Mouse (Mus musculus): ENCODE measurements at regions not wholly inside any gene's neighbourhood (a gene's known extent, or its start where the extent isn't known, plus 50 kb on each side); places are given as distances from the start of the nearest gene placed in this dataset.
A peak's percentile ranks its signal among the peaks of the same experiment; 100 is the strongest.

GRCm38 (mm10) chr1:90470996-90471395, 131.8 kb upstream of the Cops8 start:
- peak; percentile 18 for DNase-seq

- no peak for DNase-seq
Observed at GRCm38 (mm10) chr1:90471806-90472205, 131.0 kb upstream of the Cops8 start.

GRCm38 (mm10) chr1:90475060-90475813, 127.5 kb upstream of the Cops8 start:
- no peak for DNase-seq

DNA sequence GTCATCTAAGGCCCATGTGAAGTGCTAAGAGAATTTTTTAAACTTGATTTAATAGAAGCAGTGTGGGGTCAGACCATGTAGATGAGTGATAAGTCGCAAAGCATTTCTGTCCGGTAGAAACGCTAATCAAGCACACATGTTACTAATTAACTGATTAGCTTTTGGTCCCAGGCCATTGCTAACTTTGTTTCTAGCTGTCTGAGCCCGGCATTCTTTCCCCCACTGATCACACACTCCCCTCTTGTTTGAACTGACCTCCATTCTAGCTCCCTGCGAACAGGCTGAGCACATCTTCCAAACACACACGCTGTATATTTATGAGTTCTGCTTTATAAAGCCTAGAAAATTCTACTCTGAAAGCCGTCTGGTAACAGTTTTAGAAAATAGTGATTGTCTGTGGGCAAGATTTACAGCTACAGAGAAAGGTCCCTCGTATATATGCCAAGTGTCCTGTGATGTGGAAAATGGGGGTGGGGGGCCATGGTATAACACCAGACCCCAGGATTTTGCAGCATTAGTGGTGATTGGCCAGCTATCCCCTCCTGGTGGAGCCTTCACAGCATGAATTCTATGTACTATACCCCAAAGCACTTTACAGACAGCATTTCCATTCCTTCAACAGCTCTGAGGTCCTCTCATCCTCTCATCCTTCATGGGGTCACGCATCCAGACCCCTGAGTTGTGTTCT, 126.1 kb upstream of the Cops8 start:
- no peak for DNase-seq

DNA sequence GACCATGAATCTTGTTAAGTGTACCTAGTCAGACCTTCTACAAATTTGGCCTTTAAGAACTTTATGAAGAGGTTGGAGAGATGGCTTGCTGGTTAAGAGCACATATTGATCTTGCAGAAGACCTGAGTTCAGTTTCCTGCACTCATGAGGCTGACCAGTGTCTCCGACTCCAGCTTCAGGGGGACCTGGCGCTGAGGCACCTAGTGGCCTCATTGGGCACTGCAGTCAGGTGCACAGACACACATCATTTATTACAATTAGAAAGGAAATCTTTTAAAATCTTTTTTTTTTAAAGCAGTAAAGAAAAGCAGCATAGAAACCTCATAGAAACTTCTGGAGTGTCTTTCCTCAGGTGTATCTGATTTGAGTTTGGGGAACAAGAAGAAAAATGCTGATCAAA, 123.9 kb upstream of the Cops8 start:
- DNase-seq = no peak

- DNase-seq = no peak
Observed at GRCm38 (mm10) chr1:90481247-90481646, 121.5 kb upstream of the Cops8 start.

DNA sequence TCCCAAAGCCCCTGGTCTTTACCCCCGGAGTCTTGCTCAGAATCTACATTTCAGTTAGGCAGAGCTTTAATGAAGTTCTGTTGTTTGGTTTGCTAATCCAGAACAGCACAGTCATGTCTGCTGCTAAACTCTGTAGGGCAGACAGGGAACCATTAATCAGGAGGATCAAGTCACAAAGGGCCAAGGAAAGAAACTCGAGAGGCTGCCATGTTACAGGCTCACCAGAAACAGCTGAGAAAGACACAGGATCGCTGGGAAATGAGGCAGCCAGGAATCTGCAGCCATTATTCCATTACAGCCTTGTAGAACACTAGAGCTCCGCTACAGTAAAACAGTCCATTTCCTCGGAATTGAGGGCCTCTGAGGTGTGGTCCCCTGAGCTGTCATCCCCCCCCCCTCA, 121.1 kb upstream of the Cops8 start:
- DNase-seq = no peak

GRCm38 (mm10) chr1:90486349-90486839, 116.4 kb upstream of the Cops8 start:
- DNase-seq = peak; percentile 37

DNA sequence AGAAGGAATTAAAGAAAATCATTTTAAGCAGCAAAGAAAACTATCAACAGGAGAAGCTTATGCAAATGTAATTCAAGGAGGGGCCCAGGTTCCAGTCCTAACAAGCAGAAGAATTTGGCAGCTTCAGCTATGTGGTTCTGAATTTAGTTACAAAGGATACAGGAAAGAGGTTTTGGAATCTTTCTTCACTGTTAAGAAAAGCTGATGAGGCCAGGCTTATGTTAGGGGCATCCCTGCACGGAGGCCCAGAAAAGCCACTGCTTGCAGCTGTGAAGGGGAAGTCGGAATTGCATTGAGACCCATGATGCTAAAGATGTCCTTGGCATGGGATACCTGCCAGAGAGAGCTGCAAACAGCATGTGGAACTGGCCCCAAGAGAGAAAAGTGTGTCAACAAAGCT, 114.9 kb upstream of the Cops8 start:
- DNase-seq = no peak

- no peak for DNase-seq
Observed at GRCm38 (mm10) chr1:90488991-90489390, 113.8 kb upstream of the Cops8 start.

GRCm38 (mm10) chr1:90490335-90490734, 112.4 kb upstream of the Cops8 start:
- DNase-seq = peak; percentile 78

DNA sequence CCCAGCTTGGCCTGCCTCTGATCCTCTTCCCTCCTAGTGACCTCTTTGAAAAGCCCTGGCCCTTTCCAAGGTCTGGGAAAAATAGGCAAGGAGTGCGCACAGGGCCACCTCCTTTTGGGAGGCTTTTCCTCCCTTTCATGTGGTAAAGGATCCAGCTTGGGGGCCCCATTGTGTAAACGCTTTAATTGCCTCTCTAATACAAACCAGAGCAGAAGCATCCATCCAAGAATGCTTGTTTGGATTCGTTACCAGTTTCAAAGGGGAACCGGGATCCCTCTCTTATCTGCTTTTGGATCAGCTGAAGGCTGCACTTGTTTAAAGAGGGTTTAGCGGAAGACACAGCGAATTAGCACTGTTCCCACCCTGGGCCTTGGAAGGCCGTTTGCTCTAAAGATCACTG, 109.3 kb upstream of the Cops8 start:
- DNase-seq = peak; percentile 13

- DNase-seq = peak; percentile 13
Observed at GRCm38 (mm10) chr1:90495174-90495573, 107.6 kb upstream of the Cops8 start.

DNA sequence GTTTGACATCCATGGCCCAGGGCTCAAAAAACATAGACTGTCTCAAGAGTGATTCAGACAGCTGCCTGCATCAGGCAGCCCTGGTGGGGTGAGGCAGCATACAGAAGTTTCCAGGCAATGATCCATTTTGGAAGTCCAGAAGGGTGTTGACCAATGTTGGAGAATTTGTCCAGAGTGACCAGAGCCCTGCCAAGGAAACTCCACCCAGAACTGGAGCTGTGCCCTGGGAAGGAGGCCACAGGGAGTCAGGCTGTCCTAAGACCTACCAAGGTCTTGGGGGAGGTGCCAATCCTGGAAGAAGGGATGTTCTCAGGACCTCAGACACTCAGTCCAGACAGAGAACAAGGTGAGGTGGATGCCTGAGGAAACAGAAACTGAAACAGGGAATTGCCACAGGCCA, 105.2 kb upstream of the Cops8 start:
- peak; percentile 85 for DNase-seq

DNA sequence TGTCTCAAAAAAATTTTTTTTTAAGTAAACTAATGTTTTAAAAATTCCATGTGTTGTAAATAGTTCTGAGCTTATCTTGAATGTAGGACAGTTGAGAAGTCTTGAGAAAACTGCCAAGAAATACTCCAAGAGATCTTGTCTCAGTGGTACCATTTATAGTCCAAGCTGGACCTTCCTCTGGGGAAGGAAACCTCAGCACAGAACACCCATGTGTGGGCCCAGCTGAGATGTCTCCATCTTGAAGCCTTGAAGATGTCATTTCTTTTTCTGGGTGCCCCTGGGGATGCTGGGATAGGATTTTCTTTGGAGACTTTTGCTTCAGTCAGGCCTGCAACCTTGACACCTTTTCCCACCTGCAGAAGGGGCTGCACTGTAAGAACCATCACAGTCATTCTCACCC, 101.4 kb upstream of the Cops8 start:
- no peak for DNase-seq

DNA sequence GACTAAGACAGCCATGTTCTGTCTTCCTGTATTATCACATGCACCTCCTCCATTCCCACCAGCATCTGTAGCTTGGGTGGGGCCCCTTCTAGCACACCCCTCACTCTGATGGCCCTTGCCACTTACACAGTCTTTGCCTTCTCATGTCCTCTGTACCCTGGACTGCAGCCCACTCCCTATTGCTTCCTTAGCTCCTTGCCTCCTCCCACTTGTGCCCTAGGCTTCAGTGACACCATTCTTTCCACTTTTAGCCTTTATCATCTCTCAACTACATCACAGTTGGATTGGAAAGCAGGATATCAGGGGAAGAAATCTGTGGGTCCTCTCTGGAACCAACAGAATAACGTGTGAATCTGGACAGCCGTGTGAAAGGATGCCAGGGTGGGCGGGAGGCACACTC, 100.4 kb upstream of the Cops8 start:
- DNase-seq = no peak

DNA sequence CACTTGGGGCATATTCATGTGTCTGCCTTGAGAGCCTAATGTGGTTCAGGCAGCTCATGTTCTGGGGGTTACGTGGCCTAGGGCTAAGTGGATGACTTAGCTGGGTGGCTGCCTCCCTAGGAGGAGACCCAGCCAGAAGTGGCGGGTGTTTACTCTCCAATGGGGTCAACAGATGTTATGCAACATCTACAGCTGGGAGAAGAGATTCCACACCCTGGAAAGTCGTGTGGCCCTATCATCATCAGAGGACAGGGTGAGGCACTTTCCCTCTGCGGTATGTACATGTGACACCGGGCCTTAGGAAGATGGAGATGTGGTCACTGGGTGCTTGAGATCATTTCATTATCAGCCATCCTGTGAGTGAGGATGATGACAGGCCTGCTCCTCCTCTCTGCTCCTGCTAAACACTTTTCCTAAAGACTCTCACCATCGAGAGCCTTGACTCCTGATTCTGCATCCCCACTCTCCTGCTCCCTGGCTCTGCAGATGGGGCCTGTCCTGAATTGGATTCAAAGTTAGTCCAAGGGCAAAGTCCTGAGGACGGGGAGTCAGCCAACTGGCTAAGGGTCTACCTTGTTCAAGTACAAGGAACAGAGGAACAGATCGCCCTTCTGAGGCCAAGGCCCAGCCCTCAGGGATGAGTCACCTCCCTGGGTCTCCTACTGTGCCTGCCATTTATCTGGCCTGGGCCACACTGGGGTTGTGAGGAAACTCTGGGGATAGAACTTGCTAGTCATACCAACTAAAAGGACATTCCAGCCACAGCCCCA, 99.8 kb upstream of the Cops8 start:
- peak; percentile 49 for DNase-seq

DNA sequence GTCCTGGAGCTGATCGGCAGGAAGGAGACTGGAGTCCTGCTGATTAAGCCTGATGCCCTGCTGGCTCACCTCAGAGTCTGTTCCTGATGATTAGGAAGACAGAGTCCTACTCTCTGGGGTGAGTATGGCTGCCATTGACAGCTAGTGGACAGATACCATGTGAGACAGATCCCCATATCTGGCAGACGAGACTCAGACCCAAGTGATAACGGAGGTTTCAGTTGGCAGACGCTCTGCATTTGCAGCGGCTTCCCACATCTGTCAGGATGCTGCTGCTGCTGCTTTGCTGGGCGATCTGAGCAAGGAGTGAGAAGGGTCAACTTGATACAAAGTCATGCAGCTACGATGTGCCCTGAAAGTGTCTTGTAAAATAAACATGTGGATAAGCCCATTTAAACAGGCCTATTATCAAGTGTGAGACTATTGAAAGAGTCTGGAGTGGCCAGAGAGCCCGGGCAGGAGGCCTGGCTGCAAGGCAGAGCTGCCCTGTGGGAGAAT, 98.1 kb upstream of the Cops8 start:
- DNase-seq = peak; percentile 12

DNA sequence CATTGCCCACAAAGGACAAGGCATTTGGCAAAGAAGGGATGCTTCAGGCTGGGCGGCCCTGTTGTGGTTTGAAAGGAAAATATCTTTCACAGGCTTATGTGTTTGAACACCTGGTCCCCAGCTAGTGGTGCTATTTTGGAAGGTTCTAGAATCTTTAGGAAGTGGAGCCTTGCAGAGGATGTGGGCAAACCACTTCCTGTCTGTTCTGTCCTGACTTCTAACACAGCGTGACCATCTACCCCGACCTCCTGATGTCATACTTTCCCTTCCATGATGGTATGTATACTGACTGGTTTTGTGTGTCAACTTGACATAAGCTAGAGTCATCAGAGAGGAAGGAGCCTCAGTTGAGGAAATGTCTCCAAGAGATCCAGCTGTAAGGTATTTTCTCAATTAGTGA, 97.2 kb upstream of the Cops8 start:
- DNase-seq = no peak

GRCm38 (mm10) chr1:90506582-90506981, 96.2 kb upstream of the Cops8 start:
- DNase-seq = no peak

- DNase-seq = peak; percentile 20
Observed at GRCm38 (mm10) chr1:90509371-90509770, 93.4 kb upstream of the Cops8 start.

- DNase-seq = no peak
Observed at GRCm38 (mm10) chr1:90513442-90514070, 89.2 kb upstream of the Cops8 start.

DNA sequence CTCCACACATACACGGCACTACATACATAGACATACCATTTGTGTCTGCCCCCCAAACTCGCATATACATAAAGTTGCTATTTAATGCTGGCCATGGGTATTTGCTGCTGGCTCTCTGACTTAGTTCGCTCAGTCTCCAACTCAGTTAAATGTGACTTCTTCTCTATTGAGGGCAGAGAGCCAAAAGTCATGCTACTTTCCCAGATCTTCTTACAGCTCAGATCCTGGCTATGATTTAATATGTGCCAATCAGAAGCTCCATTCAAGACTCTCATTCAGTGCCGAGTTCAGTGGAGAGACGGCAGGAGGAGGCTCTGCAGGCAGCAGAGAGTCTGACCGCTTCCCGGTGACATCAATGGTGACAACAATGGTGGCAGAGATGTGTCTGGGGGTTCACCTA, 88.6 kb upstream of the Cops8 start:
- no peak for DNase-seq

Data from lung, postnatal 36 days (tissue).